Mouse (Mus musculus) brain, embryonic 14.5 days (tissue): ENCODE data around the gene Dhrs3.

Experiments
- CTCF ChIP-seq: fragments of 200-500 bp; IDR thresholded peaks from 2 replicates; pipeline ENCODE4 v1.5.1; 2012; ENCODE audit warnings: inconsistent platforms, mild to moderate bottlenecking, moderate library complexity, borderline replicate concordance; ENCODE audit not compliant: insufficient read depth, insufficient read length; ENCODE audit errors: extremely low read depth
- POLR2A ChIP-seq: fragments of 200-500 bp; IDR thresholded peaks from 2 replicates; pipeline ENCODE4 v1.6.1; 2012; ENCODE audit warnings: mild to moderate bottlenecking, inconsistent platforms, borderline replicate concordance; ENCODE audit not compliant: poor library complexity, insufficient read depth, insufficient read length, severe bottlenecking; ENCODE audit errors: extremely low read depth

DNA sequence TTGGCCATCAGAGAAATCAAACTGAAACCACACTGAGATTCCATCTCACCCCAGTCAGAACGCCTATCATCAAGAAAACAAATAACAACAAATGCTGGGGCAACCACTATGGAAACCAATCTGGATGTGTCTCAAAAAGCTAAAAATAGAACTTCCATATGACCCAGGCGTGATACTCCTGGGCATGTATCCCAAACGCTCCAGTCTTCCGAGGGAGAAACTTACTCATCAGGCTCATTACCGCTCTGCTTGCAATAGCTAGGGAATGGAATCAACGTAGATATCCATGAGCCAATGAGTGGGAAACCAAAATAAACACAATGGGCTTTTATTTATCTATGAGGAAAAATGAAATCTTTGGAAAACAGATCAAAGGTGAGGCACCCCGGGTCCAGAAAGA, 59.2 kb downstream of the Dhrs3 start:
- TF ChIP-seq POLR2A (no peak), CTCF (no peak)
